Mouse (Mus musculus): ENCODE results near the gene Mipep. TPM values are rescaled to one million over a fixed set of nuclear protein-coding genes. Genes with fewer than 3 reads are reported as not detected.

Mipep gene
- polyA plus RNA-seq, 1 experiment from 2014 or later: 26.3 TPM

GRCm38 (mm10) chr14:60763746-60764145 lies 20.6 kb upstream of the Mipep start:
- Histone ChIP-seq H3K4me3 (ENCODE audit: low read depth, low read length) (no peak overlapping the region), H3K4me2 (ENCODE audit: low read depth, low read length, severe bottlenecking) (no peak overlapping the region), H3K9me3 (ENCODE audit: control insufficient read depth, low read length) (no peaks in the 10 kb centered on the region), H3K27me3 (ENCODE audit: control insufficient read depth, insufficient read depth, low read length) (no peaks in the 10 kb centered on the region), H3K4me1 (replicated peaks; ENCODE audit: control insufficient read depth, insufficient read depth, low read length) (no peaks in the 10 kb centered on the region), H3K36me3 (ENCODE audit: control insufficient read depth, insufficient read depth, low read length) (peaks cover 5% of the 10 kb centered on the region), H3K27ac (ENCODE audit: low read depth, low read length) (no peak overlapping the region), H3K9ac (ENCODE audit: low read length) (no peak overlapping the region)
- WGBS: 87% methylated on average over 5 of the region's 5 CpGs
- ATAC-seq (replicated peaks; ENCODE audit: low FRiP score): no peak
- DNase-seq (ENCODE audit: low spot score): no peak

- no peak overlapping the region for H3K4me3 ChIP-seq (ENCODE audit: low read depth, low read length)
- WGBS: 83% methylated on average over 4 of the region's 4 CpGs
- H3K4me1 ChIP-seq (replicated peaks; ENCODE audit: control insufficient read depth, insufficient read depth, low read length): no peaks in the 10 kb centered on the region
- peaks cover 3% of the 10 kb centered on the region for H3K36me3 ChIP-seq (ENCODE audit: control insufficient read depth, insufficient read depth, low read length)
- no peak overlapping the region for H3K27ac ChIP-seq (ENCODE audit: low read depth, low read length)
- ATAC-seq (replicated peaks; ENCODE audit: low FRiP score) (no peak), DNase-seq (ENCODE audit: low spot score) (no peak)
- H3K9me3 ChIP-seq (ENCODE audit: control insufficient read depth, low read length): no peaks in the 10 kb centered on the region
- no peaks in the 10 kb centered on the region for H3K27me3 ChIP-seq (ENCODE audit: control insufficient read depth, insufficient read depth, low read length)
- no peak overlapping the region for H3K9ac ChIP-seq (ENCODE audit: low read length)
- no peak overlapping the region for H3K4me2 ChIP-seq (ENCODE audit: low read depth, low read length, severe bottlenecking)
Observed at GRCm38 (mm10) chr14:60764526-60764925, 19.8 kb upstream of the Mipep start.

GRCm38 (mm10) chr14:60765025-60765424 lies 19.3 kb upstream of the Mipep start:
- Histone ChIP-seq H3K36me3 (ENCODE audit: control insufficient read depth, insufficient read depth, low read length) (peaks cover 3% of the 10 kb centered on the region), H3K4me2 (ENCODE audit: low read depth, low read length, severe bottlenecking) (no peak overlapping the region), H3K27ac (ENCODE audit: low read depth, low read length) (no peak overlapping the region), H3K4me3 (ENCODE audit: low read depth, low read length) (no peak overlapping the region), H3K4me1 (replicated peaks; ENCODE audit: control insufficient read depth, insufficient read depth, low read length) (no peaks in the 10 kb centered on the region), H3K9ac (ENCODE audit: low read length) (no peak overlapping the region), H3K9me3 (ENCODE audit: control insufficient read depth, low read length) (no peaks in the 10 kb centered on the region), H3K27me3 (ENCODE audit: control insufficient read depth, insufficient read depth, low read length) (no peaks in the 10 kb centered on the region)
- DNase-seq (ENCODE audit: low spot score): no peak
- ATAC-seq (replicated peaks; ENCODE audit: low FRiP score): no peak
- WGBS: 34% methylated on average over 2 of the region's 2 CpGs

GRCm38 (mm10) chr14:60767884-60768283 lies 16.5 kb upstream of the Mipep start, which contains the start of gene C1qtnf9:
Gene C1qtnf9 (plus strand): TSS chr14:60768134.
- no peak for ATAC-seq (replicated peaks; ENCODE audit: low FRiP score)
- no peak within 1 kb of the TSS for H3K27ac ChIP-seq (ENCODE audit: low read depth, low read length)
- no peak for DNase-seq (ENCODE audit: low spot score)
- H3K4me3 ChIP-seq (ENCODE audit: low read depth, low read length): no peak within 1 kb of the TSS
- no peaks in the 10 kb centered on the region for H3K4me1 ChIP-seq (replicated peaks; ENCODE audit: control insufficient read depth, insufficient read depth, low read length)
- H3K36me3 ChIP-seq (ENCODE audit: control insufficient read depth, insufficient read depth, low read length): no peaks in the 10 kb centered on the region
- no peak within 1 kb of the TSS for H3K9ac ChIP-seq (ENCODE audit: low read length)
- H3K27me3 ChIP-seq (ENCODE audit: control insufficient read depth, insufficient read depth, low read length): no peaks in the 10 kb centered on the region
- no peaks in the 10 kb centered on the region for H3K9me3 ChIP-seq (ENCODE audit: control insufficient read depth, low read length)
- no peak within 1 kb of the TSS for H3K4me2 ChIP-seq (ENCODE audit: low read depth, low read length, severe bottlenecking)
- WGBS: 71% methylated on average over 4 of the region's 4 CpGs

GRCm38 (mm10) chr14:60769340-60769739 lies 15.0 kb upstream of the Mipep start:
- Histone ChIP-seq H3K4me2 (ENCODE audit: low read depth, low read length, severe bottlenecking) (no peak overlapping the region), H3K9ac (ENCODE audit: low read length) (no peak overlapping the region), H3K27ac (ENCODE audit: low read depth, low read length) (no peak overlapping the region), H3K4me1 (replicated peaks; ENCODE audit: control insufficient read depth, insufficient read depth, low read length) (no peaks in the 10 kb centered on the region), H3K4me3 (ENCODE audit: low read depth, low read length) (no peak overlapping the region), H3K36me3 (ENCODE audit: control insufficient read depth, insufficient read depth, low read length) (no peaks in the 10 kb centered on the region), H3K27me3 (ENCODE audit: control insufficient read depth, insufficient read depth, low read length) (no peaks in the 10 kb centered on the region), H3K9me3 (ENCODE audit: control insufficient read depth, low read length) (no peaks in the 10 kb centered on the region)
- WGBS: 45% methylated on average over 6 of the region's 6 CpGs
- DNase-seq (ENCODE audit: low spot score) (no peak), ATAC-seq (replicated peaks; ENCODE audit: low FRiP score) (no peak)

- ATAC-seq (replicated peaks; ENCODE audit: low FRiP score) (no peak), DNase-seq (ENCODE audit: low spot score) (no peak)
- Histone ChIP-seq H3K4me2 (ENCODE audit: low read depth, low read length, severe bottlenecking) (no peak overlapping the region), H3K27me3 (ENCODE audit: control insufficient read depth, insufficient read depth, low read length) (no peaks in the 10 kb centered on the region), H3K4me1 (replicated peaks; ENCODE audit: control insufficient read depth, insufficient read depth, low read length) (no peaks in the 10 kb centered on the region), H3K9ac (ENCODE audit: low read length) (no peak overlapping the region), H3K36me3 (ENCODE audit: control insufficient read depth, insufficient read depth, low read length) (no peaks in the 10 kb centered on the region), H3K9me3 (ENCODE audit: control insufficient read depth, low read length) (no peaks in the 10 kb centered on the region), H3K27ac (ENCODE audit: low read depth, low read length) (no peak overlapping the region), H3K4me3 (ENCODE audit: low read depth, low read length) (no peak overlapping the region)
- WGBS: 81% methylated on average over 6 of the region's 6 CpGs
Observed at GRCm38 (mm10) chr14:60770594-60770993, 13.8 kb upstream of the Mipep start.

- no peaks in the 10 kb centered on the region for H3K36me3 ChIP-seq (ENCODE audit: control insufficient read depth, insufficient read depth, low read length)
- H3K4me3 ChIP-seq (ENCODE audit: low read depth, low read length): peak overlapping the region; percentile 17; the same call in 1 of the 2 replicates
- peak; percentile 84 for DNase-seq (ENCODE audit: low spot score)
- H3K27ac ChIP-seq (ENCODE audit: low read depth, low read length): no peak overlapping the region
- H3K4me1 ChIP-seq (replicated peaks; ENCODE audit: control insufficient read depth, insufficient read depth, low read length): no peaks in the 10 kb centered on the region
- H3K4me2 ChIP-seq (ENCODE audit: low read depth, low read length, severe bottlenecking): peak overlapping the region; percentile 50
- H3K27me3 ChIP-seq (ENCODE audit: control insufficient read depth, insufficient read depth, low read length): no peaks in the 10 kb centered on the region
- 0 out of 2 replicates have a peak overlapping the region, but pooled peaks have one; percentile 14 for H3K9ac ChIP-seq (ENCODE audit: low read length)
- ATAC-seq (replicated peaks; ENCODE audit: low FRiP score): no peak; the same call in 1 of the 2 replicates
- WGBS: 8% methylated on average over 8 of the region's 8 CpGs
- H3K9me3 ChIP-seq (ENCODE audit: control insufficient read depth, low read length): no peaks in the 10 kb centered on the region
Observed at GRCm38 (mm10) chr14:60771057-60771456, 13.3 kb upstream of the Mipep start.

- Histone ChIP-seq H3K27me3 (ENCODE audit: control insufficient read depth, insufficient read depth, low read length) (no peaks in the 10 kb centered on the region), H3K36me3 (ENCODE audit: control insufficient read depth, insufficient read depth, low read length) (no peaks in the 10 kb centered on the region), H3K4me3 (ENCODE audit: low read depth, low read length) (no peak overlapping the region), H3K9ac (ENCODE audit: low read length) (no peak overlapping the region), H3K4me2 (ENCODE audit: low read depth, low read length, severe bottlenecking) (no peak overlapping the region), H3K9me3 (ENCODE audit: control insufficient read depth, low read length) (no peaks in the 10 kb centered on the region), H3K4me1 (replicated peaks; ENCODE audit: control insufficient read depth, insufficient read depth, low read length) (no peaks in the 10 kb centered on the region), H3K27ac (ENCODE audit: low read depth, low read length) (no peak overlapping the region)
- ATAC-seq (replicated peaks; ENCODE audit: low FRiP score) (no peak), DNase-seq (ENCODE audit: low spot score) (no peak)
- 89% methylated on average over 2 of the region's 2 CpGs for WGBS
Observed at GRCm38 (mm10) chr14:60773476-60773875, 10.9 kb upstream of the Mipep start.

- DNase-seq (ENCODE audit: low spot score): no peak
Observed at GRCm38 (mm10) chr14:60776521-60776920, 7.9 kb upstream of the Mipep start.

More at GRCm38 (mm10) chr14:60776521-60776920, 7.9 kb upstream of the Mipep start:
- H3K27me3 ChIP-seq (ENCODE audit: control insufficient read depth, insufficient read depth, low read length): no peaks in the 10 kb centered on the region
- WGBS: 87% methylated on average over 8 of the region's 8 CpGs
- no peak overlapping the region for H3K4me3 ChIP-seq (ENCODE audit: low read depth, low read length)
- H3K27ac ChIP-seq (ENCODE audit: low read depth, low read length): no peak overlapping the region
- ATAC-seq (replicated peaks; ENCODE audit: low FRiP score): no peak
- no peak overlapping the region for H3K9ac ChIP-seq (ENCODE audit: low read length)
- no peaks in the 10 kb centered on the region for H3K4me1 ChIP-seq (replicated peaks; ENCODE audit: control insufficient read depth, insufficient read depth, low read length)
- H3K36me3 ChIP-seq (ENCODE audit: control insufficient read depth, insufficient read depth, low read length): no peaks in the 10 kb centered on the region
- no peaks in the 10 kb centered on the region for H3K9me3 ChIP-seq (ENCODE audit: control insufficient read depth, low read length)
- H3K4me2 ChIP-seq (ENCODE audit: low read depth, low read length, severe bottlenecking): no peak overlapping the region
